Mouse (Mus musculus) erythroblast, embryonic 14.5 days (primary cell): ENCODE data around the gene Dnaaf2.

Source experiments
- GATA1 ChIP-seq: IDR thresholded peaks from 2 replicates; pipeline ENCODE4 v1.6.1; 2012; ENCODE audit warnings: low read length, inconsistent platforms, mixed read lengths
- TAL1 ChIP-seq: IDR thresholded peaks from 3 replicates; pipeline ENCODE4 v1.6.1; 2012; ENCODE audit warnings: low read length, inconsistent platforms, mixed read lengths

GRCm38 (mm10) chr12:69185371-69185770 is 12.9 kb downstream of the Dnaaf2 start:
- no peak for TF ChIP-seq GATA1
- no peak for TF ChIP-seq TAL1
